Mouse (Mus musculus) heart, embryonic 10.5 days (tissue): ENCODE results near the gene Elf3. TPM values are rescaled to one million over a fixed set of nuclear protein-coding genes. Genes with fewer than 3 reads are reported as not detected.

Experiments used
- polyA plus RNA-seq: library from polyadenylated mRNA; unstranded; fragments of >200 nt; fragmentation: Nextera tagmentation; extraction: Ambion mirVana; gene quantifications from 2 replicates; pipeline ENCODE4 v1.2.1, GENCODE M21; 2016

Gene Elf3
- polyA plus RNA-seq, 1 experiment from 2014 or later, result 2.8 TPM

Other genes with a start within 250 kb of the Elf3 start
- gene Lgr6, start 153.3 kb downstream of the Elf3 start, polyA plus RNA-seq, result 0.49 and 0.64 TPM in 2 replicates
- 1.5 and 5.0 TPM in 2 replicates for gene Ptpn7, start 125.9 kb downstream of the Elf3 start, polyA plus RNA-seq
- gene Arl8a, start 111.7 kb downstream of the Elf3 start, polyA plus RNA-seq, result 28.0 and 36.5 TPM in 2 replicates
- gene Gpr37l1, start 90.9 kb downstream of the Elf3 start, polyA plus RNA-seq, result not detected in 2 replicates
- gene Rnpep, start 25.5 kb upstream of the Elf3 start, polyA plus RNA-seq, result 63.4 and 70.0 TPM in 2 replicates
- 336 and 388 TPM in 2 replicates for gene Timm17a, start 55.2 kb upstream of the Elf3 start, polyA plus RNA-seq
- 3.6 and 5.2 TPM in 2 replicates for gene Lmod1, start 66.2 kb upstream of the Elf3 start, polyA plus RNA-seq
- gene Shisa4, start 116.7 kb upstream of the Elf3 start, polyA plus RNA-seq, result 33.1 and 39.6 TPM in 2 replicates
- 118 and 134 TPM in 2 replicates for gene Ipo9, start 171.9 kb upstream of the Elf3 start, polyA plus RNA-seq